Mouse (Mus musculus) C2C12 (cell line): ENCODE data around the gene Il7r.

ENCODE experiments used
- CTCF ChIP-seq: IDR thresholded peaks from one replicate; pipeline ENCODE4 v1.5.1; 2011; ENCODE audit not compliant: control insufficient read depth, insufficient read depth, insufficient read length
- MAX ChIP-seq: IDR thresholded peaks from one replicate; pipeline ENCODE4 v1.6.1; 2011; ENCODE audit warnings: mild to moderate bottlenecking, control low read depth

GRCm38 (mm10) chr15:9472618-9473017, 57.4 kb downstream of the Il7r start:
- TF ChIP-seq CTCF = no peak
- no peak for TF ChIP-seq MAX
